Mouse (Mus musculus): ENCODE results near the gene 2310061I04Rik.

GRCm38 (mm10) chr17:35939108-35939507, 41.9 kb upstream of the 2310061I04Rik start:
- TF ChIP-seq EP300 (optimal IDR thresholded peaks at IDR 0.05), result no peak
- no peak for TF ChIP-seq CTCF (IDR thresholded peaks at IDR 0.05; ENCODE audit: low read depth)
